Mouse (Mus musculus) subcutaneous adipose tissue, adult 2 months (tissue): ENCODE results near the gene Gm9803. TPM values are rescaled to one million over a fixed set of nuclear protein-coding genes. Genes with fewer than 3 reads are reported as not detected.

Experiments
- polyA plus RNA-seq: library from polyadenylated mRNA; depleted of rRNA; stranded (reverse); fragments of >200 nt; gene quantifications from 2 replicates; pipeline ENCODE4 v1.2.3, GENCODE M21; 2012; ENCODE audit warnings: low replicate concordance; rRNA removed

The Gm9803 gene
- polyA plus RNA-seq = 59.9 and 127 TPM in 2 replicates

DNA sequence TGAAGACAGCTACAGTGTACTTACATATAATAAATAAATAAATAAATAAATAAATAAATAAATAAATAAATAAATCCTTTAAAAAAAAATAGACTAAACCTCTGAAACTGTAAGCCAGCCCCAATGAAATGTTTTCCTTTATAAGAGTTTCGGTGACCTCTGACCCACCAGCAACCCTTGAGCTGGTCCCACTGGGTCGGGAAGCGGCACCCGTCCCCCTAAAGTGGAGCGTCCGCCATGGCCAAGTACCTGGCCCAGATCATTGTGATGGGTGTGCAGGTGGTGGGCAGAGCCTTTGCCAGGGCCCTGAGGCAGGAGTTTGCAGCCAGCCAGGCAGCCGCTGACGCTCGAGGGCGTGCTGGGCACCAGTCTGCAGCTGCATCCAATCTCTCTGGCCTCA, at the start of gene Gm9803:
TSS of gene Gm9803 (plus strand) at position 154 of the 400 bp plus-strand sequence.

DNA sequence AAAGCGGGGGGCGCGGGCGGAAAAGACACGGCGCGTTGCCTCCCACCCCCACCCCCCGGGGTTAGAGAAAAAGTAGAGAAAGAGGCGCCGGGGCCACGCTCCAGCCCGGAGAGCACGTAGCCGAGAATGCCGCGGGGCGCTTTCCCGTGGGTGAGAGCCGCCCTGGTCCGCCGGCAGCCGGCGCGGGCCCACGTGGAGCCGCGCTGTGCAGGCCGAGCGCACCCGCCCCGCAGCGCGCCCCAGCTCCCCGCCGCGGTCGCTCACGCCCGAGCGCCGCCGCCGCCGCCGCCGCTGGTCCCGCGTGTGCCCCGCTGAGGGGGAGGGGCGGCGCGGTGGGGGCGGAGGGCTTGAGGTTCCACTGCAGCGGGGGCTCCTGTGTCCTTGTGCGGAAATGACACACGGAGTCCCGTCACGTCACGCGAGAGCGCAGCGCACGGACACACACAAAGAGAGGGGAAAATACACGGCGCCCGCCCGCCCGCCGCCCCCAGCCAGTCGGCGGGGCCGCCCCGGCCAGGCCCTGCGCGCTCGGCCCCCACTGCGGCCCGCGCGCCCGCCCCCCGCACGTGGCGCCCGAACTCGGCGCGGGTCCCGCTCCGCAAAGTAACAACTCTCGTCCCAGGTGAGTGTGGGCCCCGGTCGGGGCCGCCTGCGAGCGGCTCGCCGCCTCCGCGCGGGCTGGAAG, 45.0 kb upstream of the Gm9803 start, which contains the start of gene Bend3:
TSS of gene Bend3 (plus strand) at position 81 of the 685 bp plus-strand sequence.

DNA sequence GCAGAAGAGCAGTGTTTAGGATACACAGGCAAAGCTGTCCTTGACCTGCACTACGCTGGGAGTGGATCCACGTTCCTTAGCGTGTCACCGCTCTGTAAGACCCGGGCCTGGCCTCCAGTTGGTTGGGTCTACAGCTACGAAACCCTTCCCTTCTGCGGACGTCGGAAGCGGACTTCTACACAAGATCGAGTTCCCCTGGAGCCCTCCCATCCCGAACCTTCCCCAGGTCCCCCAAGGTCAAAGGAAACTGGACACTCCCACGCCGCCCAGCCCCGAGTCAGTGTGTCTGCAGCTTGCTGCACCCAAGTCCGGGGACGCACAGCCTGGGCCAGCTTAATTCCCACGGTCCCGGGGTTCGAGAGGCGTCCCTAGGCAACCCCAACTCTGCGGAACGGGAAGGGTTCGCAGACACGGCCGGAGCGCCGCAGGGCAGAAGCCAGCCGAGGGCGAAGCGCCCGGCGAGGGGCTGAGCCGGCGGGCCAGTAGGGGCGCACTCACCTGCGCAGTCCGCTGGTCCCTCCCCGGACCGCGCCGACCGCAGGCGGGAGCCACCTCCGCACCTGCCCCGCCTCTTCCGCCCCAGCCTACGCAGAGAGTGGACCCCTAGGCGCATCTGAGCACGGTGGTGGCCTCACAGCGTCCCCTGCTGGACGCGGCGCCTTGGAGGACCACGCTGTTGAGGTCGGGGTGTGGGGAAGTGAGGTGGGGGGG, 16.7 kb downstream of the Gm9803 start, which contains the start of gene 1700021F05Rik:
TSS of gene 1700021F05Rik (minus strand) at position 553 of the 711 bp plus-strand sequence.

Other genes with a start within 250 kb of the Gm9803 start
- gene Bend3, start 45.3 kb upstream of the Gm9803 start, polyA plus RNA-seq = 3.4 and 7.8 TPM in 2 replicates
- 8.4 and 10.9 TPM in 2 replicates for gene 1700021F05Rik, start 16.9 kb downstream of the Gm9803 start, polyA plus RNA-seq
- gene Cd24a, start 54.2 kb downstream of the Gm9803 start, polyA plus RNA-seq = 9.2 and 357 TPM in 2 replicates